Mouse (Mus musculus) stomach, embryonic 15.5 days (tissue): ENCODE data around the gene Slc6a12. TPM values are rescaled to one million over a fixed set of nuclear protein-coding genes. Genes with fewer than 3 reads are reported as not detected.
"Not testable (repeated sequence)": the region's sequence is repeated elsewhere in the genome, so short reads cannot be mapped to it uniquely, and the experiment has no call there.

Source experiments
- ATAC-seq: fragments of 200-750 bp; cut with Nextera tagmentation; 2 replicates; pipeline ENCODE4 v1.8.0; 2017; ENCODE audit warnings: low read depth, moderate number of reproducible peaks, moderate TSS enrichment; ENCODE audit not compliant: insufficient read depth, low FRiP score
- H3K27ac ChIP-seq: fragments of 300-500 bp; sonication (generic); 2 replicates; pipeline ENCODE4 v1.5.1; 2015; ENCODE audit warnings: mild to moderate bottlenecking, inconsistent platforms
- H3K27me3 ChIP-seq: fragments of 300-500 bp; sonication (generic); replicated peaks from 2 replicates; pipeline ENCODE4 v1.6.1; 2015; ENCODE audit warnings: inconsistent platforms
- H3K36me3 ChIP-seq: fragments of 300-500 bp; sonication (generic); 2 replicates; pipeline ENCODE4 v1.6.1; 2015; ENCODE audit warnings: inconsistent platforms
- H3K4me1 ChIP-seq: fragments of 300-500 bp; sonication (generic); 2 replicates; pipeline ENCODE4 v1.6.1; 2015; ENCODE audit warnings: inconsistent platforms
- H3K4me2 ChIP-seq: fragments of 300-500 bp; sonication (generic); 2 replicates; pipeline ENCODE4 v1.6.1; 2015; ENCODE audit warnings: mild to moderate bottlenecking, inconsistent platforms
- H3K4me3 ChIP-seq: fragments of 300-500 bp; sonication (generic); replicated peaks from 2 replicates; pipeline ENCODE4 v1.5.1; 2015; ENCODE audit warnings: inconsistent platforms
- H3K9ac ChIP-seq: fragments of 300-500 bp; sonication (generic); 2 replicates; pipeline ENCODE4 v1.6.1; 2015; ENCODE audit warnings: inconsistent platforms
- H3K9me3 ChIP-seq: fragments of 300-500 bp; sonication (generic); 2 replicates; pipeline ENCODE4 v1.6.1; 2016; ENCODE audit warnings: inconsistent platforms
- WGBS: fragments of 180-500 bp; shearing (Covaris S2); methylation state at CpG from one replicate; pipeline ENCODE4 v1.1.7; 2015; 5-methylcytosine and 5-hydroxymethylcytosine counted together
- polyA plus RNA-seq: library from polyadenylated mRNA; unstranded; fragments of >200 nt; fragmentation: Nextera tagmentation; extraction: Ambion mirVana; gene quantifications from 2 replicates; pipeline ENCODE4 v1.2.1, GENCODE M21; 2015

Slc6a12 gene
- polyA plus RNA-seq, 1 experiment from 2014 or later: 0.18 TPM

DNA sequence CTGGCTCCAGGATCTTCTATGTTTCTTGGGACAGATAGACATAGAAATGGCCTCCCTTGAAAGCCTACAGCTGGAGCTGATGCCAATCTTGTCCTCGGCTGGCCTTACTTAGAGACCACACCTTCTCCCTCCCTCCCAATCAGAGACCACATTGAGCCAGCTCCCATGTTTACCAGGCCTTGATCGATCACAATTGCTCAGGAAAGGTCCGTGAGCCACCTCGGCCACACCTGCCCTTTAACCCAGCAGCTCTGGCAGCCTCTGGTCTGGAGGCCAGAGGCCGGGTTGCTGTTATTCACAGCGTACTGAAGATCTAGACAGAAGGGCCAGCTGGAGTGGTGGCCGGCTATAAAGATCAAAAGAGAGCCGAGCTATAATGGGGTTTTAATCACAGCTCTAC, 3.6 kb downstream of the Slc6a12 start:
- no peak overlapping the region for H3K4me2 ChIP-seq
- H3K27me3 ChIP-seq: no peaks in the 10 kb centered on the region
- WGBS: 36% methylated on average over 8 of the region's 8 CpGs
- no peak for ATAC-seq
- H3K9me3 ChIP-seq: no peaks in the 10 kb centered on the region
- no peaks in the 10 kb centered on the region for H3K4me1 ChIP-seq
- H3K27ac ChIP-seq: no peak overlapping the region
- no peak overlapping the region for H3K9ac ChIP-seq
- no peak overlapping the region for H3K4me3 ChIP-seq
- H3K36me3 ChIP-seq: no peaks in the 10 kb centered on the region

- Histone ChIP-seq H3K4me2 (no peak overlapping the region), H3K36me3 (no peaks in the 10 kb centered on the region), H3K4me3 (no peak overlapping the region), H3K4me1 (no peaks in the 10 kb centered on the region), H3K9me3 (no peaks in the 10 kb centered on the region), H3K9ac (no peak overlapping the region), H3K27ac (no peak overlapping the region), H3K27me3 (no peaks in the 10 kb centered on the region)
- 47% methylated on average over 2 of the region's 2 CpGs for WGBS
- no peak for ATAC-seq
Measured at GRCm38 (mm10) chr6:121352276-121352675, 9.4 kb downstream of the Slc6a12 start.

- H3K9me3 ChIP-seq: no peaks in the 10 kb centered on the region
- no peak for ATAC-seq
Measured at GRCm38 (mm10) chr6:121356041-121356440, 13.2 kb downstream of the Slc6a12 start.

GRCm38 (mm10) chr6:121357232-121357631, 14.4 kb downstream of the Slc6a12 start:
- WGBS: 81% methylated on average over 6 of the region's 6 CpGs
- H3K4me2 ChIP-seq: no peak overlapping the region
- H3K36me3 ChIP-seq: no peaks in the 10 kb centered on the region
- H3K9me3 ChIP-seq: no peaks in the 10 kb centered on the region
- H3K27ac ChIP-seq: no peak overlapping the region
- no peak overlapping the region for H3K9ac ChIP-seq
- H3K4me3 ChIP-seq: no peak overlapping the region
- no peak for ATAC-seq
- no peaks in the 10 kb centered on the region for H3K27me3 ChIP-seq
- H3K4me1 ChIP-seq: no peaks in the 10 kb centered on the region

More at GRCm38 (mm10) chr6:121356041-121356440, 13.2 kb downstream of the Slc6a12 start:
- no peaks in the 10 kb centered on the region for H3K4me1 ChIP-seq
- no peak overlapping the region for H3K9ac ChIP-seq
- H3K36me3 ChIP-seq: no peaks in the 10 kb centered on the region
- H3K4me3 ChIP-seq: no peak overlapping the region
- no peak overlapping the region for H3K4me2 ChIP-seq
- WGBS: 73% methylated on average over 1 of the region's 1 CpGs
- no peaks in the 10 kb centered on the region for H3K27me3 ChIP-seq
- H3K27ac ChIP-seq: no peak overlapping the region

GRCm38 (mm10) chr6:121363061-121363460, 20.2 kb downstream of the Slc6a12 start:
- Histone ChIP-seq H3K4me2 (no peak overlapping the region), H3K9me3 (no peaks in the 10 kb centered on the region), H3K4me3 (no peak overlapping the region), H3K4me1 (no peaks in the 10 kb centered on the region), H3K27ac (no peak overlapping the region), H3K36me3 (no peaks in the 10 kb centered on the region), H3K27me3 (no peaks in the 10 kb centered on the region), H3K9ac (no peak overlapping the region)
- WGBS: 68% methylated on average over 6 of the region's 6 CpGs
- ATAC-seq: no peak

DNA sequence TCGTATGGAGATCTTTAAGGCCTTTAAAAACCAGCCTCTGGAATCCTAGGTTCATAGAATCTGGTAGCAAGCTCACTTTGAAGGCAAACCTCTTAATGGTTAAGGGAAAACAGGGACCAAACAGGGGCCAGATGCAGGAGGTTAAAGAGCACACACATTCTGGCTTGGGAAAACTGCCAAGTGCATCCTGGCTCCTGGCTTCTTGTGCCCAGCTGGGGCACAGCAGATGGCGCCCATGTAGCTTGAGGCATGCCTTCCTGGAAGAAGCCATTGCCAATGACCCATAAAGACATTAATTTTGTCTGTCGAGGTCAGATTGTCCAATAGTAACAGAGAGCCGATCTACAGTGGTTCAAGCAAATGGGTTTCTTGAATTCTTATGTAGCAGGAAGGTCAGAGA, 21.1 kb downstream of the Slc6a12 start:
- no peak overlapping the region for H3K4me3 ChIP-seq
- no peak overlapping the region for H3K9ac ChIP-seq
- WGBS: 83% methylated on average over 4 of the region's 4 CpGs

GRCm38 (mm10) chr6:121366537-121366936, 23.7 kb downstream of the Slc6a12 start:
- H3K4me3 ChIP-seq, H3K27ac ChIP-seq, ATAC-seq, H3K4me1 ChIP-seq, H3K9me3 ChIP-seq, H3K9ac ChIP-seq, H3K36me3 ChIP-seq, H3K4me2 ChIP-seq, H3K27me3 ChIP-seq: not testable (repeated sequence)
- WGBS: 15% methylated on average over 2 of the region's 2 CpGs

More for the DNA sequence above, 21.1 kb downstream of the Slc6a12 start:
- H3K27me3 ChIP-seq: no peaks in the 10 kb centered on the region
- no peaks in the 10 kb centered on the region for H3K9me3 ChIP-seq
- no peaks in the 10 kb centered on the region for H3K4me1 ChIP-seq
- H3K36me3 ChIP-seq: no peaks in the 10 kb centered on the region
- no peak overlapping the region for H3K27ac ChIP-seq
- ATAC-seq: no peak
- no peak overlapping the region for H3K4me2 ChIP-seq

DNA sequence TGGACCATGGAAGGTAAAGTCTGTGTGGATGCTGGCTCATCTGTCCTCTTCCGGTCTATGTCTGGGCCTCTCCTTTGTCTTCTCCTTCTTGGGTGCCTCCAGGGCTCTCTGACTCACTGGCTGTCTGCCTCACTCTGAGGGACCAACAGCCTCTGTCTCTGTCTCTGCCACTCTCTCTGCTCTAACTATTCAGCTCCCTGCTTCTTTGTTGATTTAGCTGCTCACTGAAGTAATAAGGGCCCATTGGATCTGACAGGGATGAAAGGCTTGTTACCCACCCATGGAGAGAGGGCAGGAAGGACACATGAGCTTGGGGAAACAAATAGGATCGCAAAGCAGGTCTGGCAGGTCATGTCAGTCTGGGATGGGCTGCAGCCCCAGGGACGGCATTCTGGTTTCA, 24.2 kb downstream of the Slc6a12 start:
- 57% methylated on average over 3 of the region's 3 CpGs for WGBS
- Histone ChIP-seq H3K4me1 (no peaks in the 10 kb centered on the region), H3K4me3 (no peak overlapping the region), H3K9ac (no peak overlapping the region), H3K36me3 (no peaks in the 10 kb centered on the region), H3K9me3 (no peaks in the 10 kb centered on the region), H3K4me2 (no peak overlapping the region), H3K27me3 (no peaks in the 10 kb centered on the region), H3K27ac (no peak overlapping the region)
- ATAC-seq: no peak; the same call in 1 of the 2 replicates

DNA sequence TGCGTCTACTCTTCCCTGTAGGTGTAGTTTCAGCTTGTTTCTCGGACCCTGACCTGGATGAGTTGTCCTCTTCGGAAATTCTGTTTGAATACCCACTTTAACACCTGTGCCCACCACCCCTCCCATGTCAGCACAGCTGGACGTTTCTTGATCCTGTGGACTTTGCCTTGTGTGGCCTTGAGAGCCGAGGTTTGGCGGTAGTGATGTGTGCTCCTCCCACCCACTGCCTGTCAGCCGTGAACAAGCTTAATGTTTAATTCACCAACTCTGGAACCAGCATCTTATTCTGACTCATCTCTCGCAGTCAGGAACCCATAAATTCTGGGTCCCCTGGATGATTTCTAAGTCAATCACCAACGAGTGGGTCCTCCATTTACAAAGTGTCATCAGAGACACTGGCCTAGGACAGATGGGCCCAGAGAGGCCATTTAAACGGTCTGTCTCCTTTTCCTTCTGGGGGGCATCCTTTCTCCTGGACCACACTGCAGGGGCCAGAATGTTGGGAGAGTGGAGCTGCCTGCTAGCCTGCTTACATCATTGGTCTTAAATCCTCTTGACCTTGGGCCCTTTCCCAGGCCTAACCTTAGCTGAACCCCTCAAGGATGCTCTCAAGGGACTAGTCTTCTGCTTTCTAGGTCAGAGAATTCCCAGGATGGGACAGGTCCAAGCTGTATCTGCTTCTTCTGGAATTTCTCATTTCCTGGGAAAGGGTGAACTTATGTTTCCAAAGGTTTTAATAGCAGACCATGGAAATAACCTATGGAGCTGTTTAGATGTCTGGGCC, 28.5 kb downstream of the Slc6a12 start:
- Histone ChIP-seq H3K9ac (no peak overlapping the region), H3K4me3 (no peak overlapping the region), H3K4me1 (no peaks in the 10 kb centered on the region), H3K27ac (no peak overlapping the region), H3K9me3 (no peaks in the 10 kb centered on the region), H3K4me2 (no peak overlapping the region), H3K27me3 (no peaks in the 10 kb centered on the region), H3K36me3 (no peaks in the 10 kb centered on the region)
- ATAC-seq: no peak
- 59% methylated on average over 10 of the region's 10 CpGs for WGBS

- Histone ChIP-seq H3K4me2 (no peak overlapping the region), H3K4me1 (no peaks in the 10 kb centered on the region), H3K27ac (no peak overlapping the region), H3K4me3 (no peak overlapping the region), H3K9me3 (no peaks in the 10 kb centered on the region), H3K36me3 (no peaks in the 10 kb centered on the region), H3K27me3 (no peaks in the 10 kb centered on the region), H3K9ac (no peak overlapping the region)
- no peak for ATAC-seq
- WGBS: 62% methylated on average over 12 of the region's 12 CpGs
Measured at GRCm38 (mm10) chr6:121376159-121376558, 33.3 kb downstream of the Slc6a12 start.

- no peaks in the 10 kb centered on the region for H3K36me3 ChIP-seq
- no peak overlapping the region for H3K9ac ChIP-seq
- no peak overlapping the region for H3K27ac ChIP-seq
- ATAC-seq: no peak
- H3K9me3 ChIP-seq: no peaks in the 10 kb centered on the region
- WGBS: 48% methylated on average over 4 of the region's 4 CpGs
- H3K27me3 ChIP-seq: no peaks in the 10 kb centered on the region
- no peak overlapping the region for H3K4me3 ChIP-seq
- no peak overlapping the region for H3K4me2 ChIP-seq
- H3K4me1 ChIP-seq: no peaks in the 10 kb centered on the region
Measured at GRCm38 (mm10) chr6:121378256-121378655, 35.4 kb downstream of the Slc6a12 start.

DNA sequence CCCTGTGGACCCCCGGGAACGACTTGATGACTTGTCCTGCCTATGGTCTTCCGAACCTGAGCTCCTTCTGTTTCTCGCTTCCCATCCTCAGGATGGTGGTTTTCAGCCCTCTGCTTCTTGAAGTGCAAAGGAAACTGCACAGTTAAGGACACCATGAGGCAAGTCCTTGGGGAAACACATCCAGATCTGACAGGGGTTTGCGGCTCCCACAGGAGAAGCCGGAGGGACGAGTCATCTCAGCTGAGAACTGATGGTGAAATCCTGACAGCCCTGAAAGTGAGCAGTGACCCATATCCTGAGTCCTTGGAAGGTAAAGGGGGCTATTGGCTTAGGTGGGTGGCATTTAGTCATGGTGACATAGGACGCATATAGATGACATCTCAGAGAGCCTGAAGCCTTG, 37.7 kb downstream of the Slc6a12 start:
- 80% methylated on average over 8 of the region's 8 CpGs for WGBS
- Histone ChIP-seq H3K27me3 (no peaks in the 10 kb centered on the region), H3K4me1 (no peaks in the 10 kb centered on the region), H3K9ac (no peak overlapping the region), H3K36me3 (no peaks in the 10 kb centered on the region), H3K4me3 (no peak overlapping the region), H3K27ac (no peak overlapping the region), H3K4me2 (no peak overlapping the region), H3K9me3 (no peaks in the 10 kb centered on the region)
- no peak for ATAC-seq

- Histone ChIP-seq H3K9ac (no peak overlapping the region), H3K4me1 (no peaks in the 10 kb centered on the region), H3K9me3 (no peaks in the 10 kb centered on the region), H3K27ac (no peak overlapping the region), H3K36me3 (no peaks in the 10 kb centered on the region), H3K4me2 (no peak overlapping the region), H3K27me3 (no peaks in the 10 kb centered on the region), H3K4me3 (no peak overlapping the region)
- WGBS: 59% methylated on average over 10 of the region's 10 CpGs
- ATAC-seq: no peak
Measured at GRCm38 (mm10) chr6:121382071-121382470, 39.2 kb downstream of the Slc6a12 start.
